Mouse (Mus musculus): ENCODE data around the gene Nmd3.

Gene Nmd3

DNA sequence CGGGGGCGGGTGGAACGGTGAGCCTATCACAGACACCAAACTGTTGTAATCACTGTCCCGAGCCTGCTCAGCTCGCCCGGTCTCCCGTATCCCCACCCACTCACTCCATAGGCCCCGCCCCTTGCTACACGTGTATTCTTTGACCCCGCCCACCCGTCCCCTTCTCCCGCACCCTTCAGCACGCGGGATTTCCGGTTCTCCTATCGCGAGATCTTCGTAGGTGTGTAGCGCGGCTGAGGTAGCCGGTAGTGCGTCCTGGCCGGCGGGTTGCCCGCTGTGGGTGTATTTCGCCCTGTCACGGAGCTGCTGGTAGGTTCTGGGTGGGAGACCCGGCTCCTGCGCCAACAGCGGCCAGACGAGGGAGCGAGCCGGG lies at the start of gene Nmd3:
Nmd3 (plus strand) TSS at position 172 of the 373 bp plus-strand sequence.
- peak; percentile 85 to 96 for DNase-seq

DNA sequence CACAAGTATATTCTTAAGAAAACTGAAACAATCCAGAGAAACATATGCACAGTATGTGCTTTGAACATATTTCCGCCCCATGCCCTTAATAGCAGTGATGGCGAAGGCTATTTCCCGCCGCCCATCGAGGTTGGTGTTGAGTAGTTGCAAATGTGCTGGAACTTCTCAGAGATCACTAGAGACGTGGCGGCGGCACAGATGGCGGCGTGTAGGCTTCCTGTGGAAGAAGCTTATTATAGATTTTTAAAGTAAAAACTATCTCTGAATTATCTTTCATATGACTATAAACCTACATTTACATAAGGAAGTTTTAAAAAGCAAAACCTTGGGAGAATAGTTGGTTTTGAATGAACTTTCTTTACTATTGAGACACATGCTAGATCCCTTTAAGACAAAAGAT lies 48.4 kb upstream of the Nmd3 start:
- no peak for DNase-seq

DNA sequence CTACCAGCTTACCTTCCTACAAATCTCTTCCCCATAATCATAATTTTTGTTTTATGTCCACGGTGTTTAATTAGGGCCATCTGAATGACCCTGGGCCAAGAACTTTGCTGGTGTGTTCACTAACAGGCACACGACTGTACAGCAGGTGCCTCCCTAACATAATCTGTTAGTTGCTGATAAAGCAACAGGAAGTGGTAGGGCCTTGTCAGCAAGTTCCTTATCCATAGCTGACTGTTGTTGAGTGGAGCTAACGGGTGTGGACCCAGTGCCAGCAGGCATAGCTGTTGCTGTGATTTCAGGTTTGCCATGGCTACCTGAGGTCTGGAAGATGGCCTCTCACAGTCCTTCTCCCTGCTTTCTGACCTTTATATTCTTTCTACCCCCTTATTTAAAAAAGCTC lies 47.6 kb upstream of the Nmd3 start:
- DNase-seq, result no peak

DNA sequence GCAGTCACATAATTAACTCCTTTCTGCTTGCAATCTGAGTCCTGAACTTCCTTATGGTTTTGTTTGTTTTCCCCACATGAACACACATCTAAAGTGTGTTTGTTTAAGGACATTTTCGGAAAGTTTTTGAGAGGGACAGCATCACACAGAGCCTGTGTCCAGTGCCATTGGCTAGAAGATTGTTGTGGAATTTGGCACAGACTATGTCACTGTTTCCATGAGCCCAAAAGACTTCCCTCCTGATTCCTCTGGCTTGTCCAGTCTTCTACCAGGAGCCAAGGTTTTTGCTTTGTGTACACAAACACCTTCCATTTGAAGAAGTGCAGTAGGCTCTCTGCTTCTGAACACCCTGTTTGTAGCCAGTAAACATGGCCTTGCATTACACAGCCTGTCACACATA lies 32.0 kb upstream of the Nmd3 start:
- no peak for DNase-seq

DNA sequence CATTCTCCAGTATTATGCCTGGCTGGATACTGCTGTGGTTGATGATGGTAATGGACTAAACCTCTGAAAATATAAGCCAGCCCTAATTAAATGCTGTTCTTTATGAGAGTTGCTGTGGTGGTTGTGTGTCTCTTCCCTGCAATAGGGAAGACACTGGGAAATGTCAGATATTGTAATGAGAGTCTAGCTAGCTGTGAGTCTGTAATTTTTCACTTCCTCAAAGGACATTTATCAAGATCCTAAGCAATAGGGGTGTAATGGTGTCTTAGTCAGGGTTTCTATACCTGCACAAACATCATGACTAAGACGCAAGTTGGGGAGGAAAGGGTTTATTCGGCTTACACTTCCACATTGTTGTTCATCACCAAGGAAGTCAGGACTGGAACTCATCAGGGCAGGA lies 30.8 kb upstream of the Nmd3 start:
- DNase-seq, result no peak

DNA sequence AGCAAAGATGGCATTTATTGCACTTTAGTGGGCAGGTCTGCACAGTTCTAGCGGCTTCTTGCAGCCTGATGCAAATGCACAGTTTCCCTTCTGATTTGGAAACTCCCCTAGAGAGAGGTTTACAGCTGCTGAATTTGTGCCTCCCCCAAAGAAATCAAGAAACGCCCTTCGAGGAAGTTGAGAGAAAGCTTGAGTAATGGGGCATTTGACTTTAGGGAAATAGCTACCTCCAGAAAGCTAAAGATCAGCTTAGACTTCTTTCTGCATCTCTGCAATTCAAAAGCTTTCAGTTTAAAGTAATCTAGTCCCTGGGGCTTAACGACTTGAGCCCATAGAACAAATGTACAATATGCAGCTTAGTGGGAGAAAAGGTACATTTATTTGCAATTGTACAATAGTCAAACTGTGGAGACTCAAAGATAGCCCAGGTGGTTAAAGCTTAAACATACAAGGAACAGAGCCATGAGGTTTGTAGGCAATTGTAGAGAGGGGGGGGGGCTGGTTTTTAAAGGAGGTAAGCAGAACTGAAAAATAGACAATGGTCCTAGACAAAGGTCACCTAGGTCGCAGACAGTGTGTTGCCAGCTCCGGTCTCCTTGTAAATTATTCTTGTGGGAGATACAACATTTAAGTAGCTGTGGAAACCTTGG lies 21.8 kb upstream of the Nmd3 start:
- no peak for DNase-seq

DNA sequence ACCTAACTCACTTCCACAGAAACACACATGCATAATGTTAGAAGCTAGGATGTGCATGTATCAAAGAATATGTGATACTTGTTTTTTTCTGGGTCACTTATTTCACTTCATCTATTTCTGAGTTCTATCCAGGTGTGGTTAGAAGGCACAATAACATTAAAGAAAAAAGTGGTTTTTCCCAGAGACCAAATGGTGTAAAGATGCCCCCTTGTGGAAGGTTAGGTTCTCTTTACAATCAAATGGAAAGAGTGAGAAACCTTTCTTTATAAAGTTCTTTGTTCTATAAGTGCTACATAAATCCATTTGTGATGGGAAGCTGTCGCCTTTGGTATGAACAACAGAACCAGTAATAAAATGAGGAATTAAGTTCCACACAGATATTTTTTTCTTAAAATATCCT lies 19.9 kb upstream of the Nmd3 start:
- no peak for DNase-seq

DNA sequence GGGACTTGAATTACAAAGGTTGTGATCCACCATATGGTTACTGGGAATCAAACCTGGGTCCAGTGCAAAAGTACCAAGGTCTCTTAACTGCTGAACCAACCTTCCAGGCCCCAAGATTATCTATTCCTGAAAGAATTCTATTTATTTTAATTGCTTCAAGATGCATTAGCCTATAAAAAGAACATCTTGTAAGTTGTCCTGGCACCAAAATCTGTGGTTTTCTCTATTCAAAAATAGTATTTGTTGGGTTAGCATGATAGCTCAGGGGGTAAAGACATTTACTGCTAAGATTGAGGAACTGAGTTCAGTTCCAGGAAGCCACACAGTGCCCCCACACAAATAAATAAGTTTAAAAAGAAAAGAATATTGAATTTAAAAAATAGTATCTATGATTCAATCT lies 19.4 kb upstream of the Nmd3 start:
- no peak for DNase-seq

DNA sequence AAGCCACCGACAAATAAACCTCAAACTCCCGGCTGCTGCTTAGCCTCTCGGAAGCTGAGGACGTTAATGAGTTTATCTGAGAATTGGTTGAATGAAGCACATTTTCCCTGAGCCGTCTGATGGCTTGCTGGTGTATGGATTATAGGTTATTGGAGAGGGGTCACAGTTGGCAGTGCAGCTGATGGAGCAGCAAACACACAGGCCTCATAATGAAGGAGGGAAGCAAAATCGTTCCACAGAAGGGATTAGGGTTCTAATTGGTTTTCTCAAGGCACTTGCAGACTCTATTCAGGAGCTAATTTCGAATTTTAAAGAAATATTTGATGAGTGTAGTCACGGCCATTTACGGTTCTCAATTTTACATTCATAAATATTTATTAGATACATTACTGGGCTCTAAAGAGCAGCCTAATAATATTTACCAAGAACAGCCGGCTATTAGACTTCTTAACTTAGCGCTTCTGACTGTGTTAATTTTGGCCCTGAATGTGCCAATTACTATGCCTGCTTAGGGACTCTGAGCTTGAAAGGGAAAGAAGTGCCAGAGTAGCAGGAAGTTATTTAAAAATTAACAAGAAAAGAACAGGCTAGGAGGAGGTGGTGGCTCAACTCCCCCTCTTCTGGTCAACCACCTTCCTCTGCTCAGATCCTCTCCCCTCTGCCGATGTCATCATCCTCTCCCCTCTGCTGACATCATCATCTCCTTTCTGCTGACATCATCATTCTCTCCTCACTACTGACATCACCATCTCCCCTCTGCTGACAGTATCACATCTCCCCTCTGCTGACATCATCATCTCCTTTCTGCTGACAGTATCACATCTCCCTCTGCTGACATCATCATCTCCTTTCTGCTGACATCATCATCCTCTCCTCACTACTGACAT lies 12.5 kb upstream of the Nmd3 start:
- no peak for DNase-seq

DNA sequence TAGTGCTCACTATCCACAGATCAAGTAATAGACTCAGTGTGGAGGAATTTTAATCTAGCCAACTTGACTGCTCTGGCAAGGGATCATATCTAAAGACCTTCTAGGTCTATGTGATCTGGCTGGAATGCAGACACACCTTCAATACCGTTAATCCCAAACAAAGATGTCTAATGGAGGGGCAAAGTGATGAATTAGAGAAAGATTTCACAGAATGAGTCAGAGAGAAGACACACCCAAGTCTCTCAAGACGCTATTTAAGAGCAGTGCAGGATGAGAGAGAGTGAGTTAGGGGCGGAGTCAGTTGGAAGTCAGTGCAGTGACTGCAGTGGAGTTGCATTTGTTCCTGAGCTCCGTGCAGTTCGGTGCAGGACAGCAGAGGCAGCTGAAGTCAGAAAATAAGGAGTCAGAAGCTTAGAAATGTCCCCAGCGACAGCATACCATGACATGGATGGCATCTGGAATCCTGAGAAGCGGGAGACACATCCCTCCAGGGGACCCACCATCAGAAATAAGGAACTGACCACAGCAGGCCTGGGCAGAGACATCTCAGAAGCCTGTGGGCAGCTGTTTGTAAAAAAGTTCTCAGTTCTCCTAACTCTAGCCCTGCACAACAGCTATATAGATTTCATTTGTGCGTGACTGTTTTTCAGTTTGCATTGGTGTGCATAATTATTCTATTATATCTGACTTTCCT lies 9.7 kb upstream of the Nmd3 start:
- no peak for DNase-seq

DNA sequence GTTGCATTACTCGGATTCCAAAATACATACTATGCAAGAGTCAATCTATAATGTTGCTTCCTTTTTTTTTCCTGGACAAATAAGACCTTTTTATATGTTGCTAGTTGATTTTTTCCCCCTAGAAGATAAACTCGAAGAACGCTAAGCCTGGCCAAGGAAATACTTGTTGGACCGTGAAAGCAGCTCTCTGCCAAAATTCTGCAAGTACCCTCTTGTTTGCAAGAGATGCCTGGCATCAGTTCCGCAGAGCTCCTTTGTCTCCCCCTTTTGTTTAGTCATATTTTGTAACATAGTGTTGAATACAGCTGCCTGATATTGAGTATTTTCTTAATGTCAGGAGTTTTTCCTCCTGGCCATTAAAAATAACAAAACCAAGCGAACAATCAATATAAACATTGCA lies 4.3 kb upstream of the Nmd3 start:
- no peak for DNase-seq

DNA sequence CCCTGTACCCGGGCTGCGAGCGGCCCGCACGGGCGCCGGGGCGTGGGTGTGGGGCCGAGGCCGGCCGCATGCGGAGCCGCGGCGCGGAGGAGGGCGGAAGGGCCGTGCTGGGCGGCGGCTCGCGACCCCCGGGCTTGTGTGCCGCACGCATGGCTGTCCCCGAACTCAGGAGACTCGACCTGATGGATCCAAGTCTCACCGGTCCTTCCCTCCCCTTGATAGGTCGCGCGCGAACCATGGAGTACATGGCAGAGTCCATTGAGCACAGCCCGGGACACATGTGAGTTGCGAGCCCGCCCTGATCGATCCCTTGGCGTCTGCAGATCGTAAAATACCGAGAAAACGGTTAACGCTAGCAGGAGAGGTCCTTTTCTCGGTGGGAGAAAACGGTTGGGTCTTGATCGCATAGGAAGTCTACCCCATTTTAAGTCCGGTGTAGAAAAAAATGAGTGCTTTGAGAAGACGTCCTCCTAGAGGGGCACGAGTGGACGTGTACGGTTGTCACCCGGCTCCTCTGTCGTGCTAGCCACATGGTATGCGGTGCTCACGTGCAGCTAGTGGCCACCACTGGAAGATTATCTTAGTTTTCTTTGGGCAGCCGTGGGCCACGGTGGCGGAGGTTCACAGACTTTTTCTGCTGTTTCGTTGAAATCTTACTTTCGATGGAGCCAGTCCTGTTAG lies 542 bp downstream of the Nmd3 start:
- peak; percentile 36 to 39 for DNase-seq

DNA sequence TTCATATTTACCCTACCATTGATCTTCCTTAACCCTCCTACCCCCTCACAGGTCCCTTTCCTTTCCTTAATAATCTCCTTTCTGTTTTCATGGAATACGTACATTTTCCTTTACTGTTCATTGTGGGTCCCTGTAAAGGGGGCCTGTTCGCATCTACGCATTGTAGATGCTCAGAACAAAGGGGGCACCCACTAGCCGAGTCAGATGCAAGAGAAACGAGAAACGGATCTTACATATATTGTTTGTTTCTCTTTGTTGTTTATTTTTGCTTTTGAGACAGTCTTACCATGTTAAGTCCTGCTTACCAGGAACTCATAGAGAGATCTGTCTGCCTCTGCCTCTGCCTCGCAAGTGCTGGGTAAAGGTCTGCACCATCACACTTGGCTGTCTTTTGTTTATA lies 1.4 kb downstream of the Nmd3 start:
- no peak for DNase-seq

DNA sequence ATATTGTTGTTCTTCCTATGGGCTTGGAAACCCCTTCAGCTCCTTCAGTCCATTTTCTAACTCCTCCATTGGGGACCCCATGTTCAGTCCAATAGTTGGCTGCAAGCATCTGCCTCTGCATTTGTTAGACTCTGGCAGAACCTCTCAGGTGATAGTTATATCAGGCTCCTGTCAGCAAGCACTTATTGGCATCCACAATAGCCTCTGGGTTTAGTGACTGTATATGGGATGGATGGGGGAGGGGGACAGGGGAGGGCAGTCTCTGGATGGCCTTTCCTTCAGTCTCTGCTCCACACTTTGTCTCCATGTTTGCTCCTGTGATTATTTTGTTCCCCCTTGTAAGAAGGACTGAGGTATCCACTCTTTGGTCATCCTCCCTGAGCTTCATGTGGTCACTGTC lies 9.1 kb downstream of the Nmd3 start:
- DNase-seq, result no peak

DNA sequence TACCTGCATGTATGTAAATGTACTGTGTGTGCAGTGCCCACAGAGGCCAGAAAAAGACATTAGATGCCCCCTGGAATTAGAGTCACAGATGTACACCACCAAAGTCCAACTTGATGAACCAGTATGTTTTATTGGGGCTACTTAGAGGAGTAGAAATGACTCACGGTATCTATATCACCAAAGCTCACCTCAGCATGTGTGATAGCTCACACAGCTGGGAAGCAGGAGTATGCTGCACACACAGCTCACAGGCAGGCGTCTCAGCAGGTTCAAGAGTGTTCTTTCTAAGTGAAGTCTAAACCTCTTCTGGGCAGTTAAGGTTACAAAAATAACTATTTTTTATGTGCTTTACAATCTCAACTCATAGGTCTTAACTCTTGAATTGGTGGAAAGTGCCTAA lies 12.2 kb downstream of the Nmd3 start:
- no peak for DNase-seq

DNA sequence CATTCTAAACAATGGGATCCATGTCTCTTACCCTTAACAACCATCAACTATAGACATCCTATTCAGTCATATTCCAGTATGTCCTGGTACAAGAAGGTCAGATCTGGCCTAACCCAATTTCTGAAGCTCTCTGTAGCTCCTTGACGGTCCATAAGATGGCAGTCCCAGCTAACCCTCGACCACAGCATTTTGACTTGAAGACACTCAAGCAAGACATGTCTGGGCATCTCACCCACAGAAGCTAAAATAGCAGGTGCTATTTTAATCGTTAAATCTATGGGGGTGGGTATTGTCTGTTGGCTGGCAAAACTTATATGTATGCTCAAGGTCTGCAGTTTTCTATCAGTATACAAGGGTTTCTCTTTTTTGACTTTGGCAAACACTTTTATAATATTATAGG lies 33.4 kb downstream of the Nmd3 start:
- DNase-seq, result peak; percentile 22 to 41

DNA sequence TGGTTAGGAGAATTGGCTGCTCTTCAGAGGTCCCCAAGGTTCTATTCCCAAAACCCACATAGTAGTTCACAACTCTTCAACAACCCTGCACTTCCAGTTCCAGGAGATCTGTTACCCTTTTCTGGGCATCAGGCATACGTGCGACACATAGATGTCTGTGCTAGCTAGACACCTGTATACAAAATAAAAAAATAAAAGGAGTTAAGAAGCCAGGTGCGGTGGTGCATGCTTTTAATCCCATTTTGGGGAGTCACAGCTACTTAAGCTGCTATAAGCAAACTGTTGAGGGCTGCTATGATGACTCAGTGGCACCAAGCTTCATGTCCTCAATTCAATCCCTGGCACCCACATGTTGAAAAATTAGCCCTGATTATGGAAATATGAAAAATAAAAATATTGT lies 34.2 kb downstream of the Nmd3 start:
- DNase-seq, result no peak

DNA sequence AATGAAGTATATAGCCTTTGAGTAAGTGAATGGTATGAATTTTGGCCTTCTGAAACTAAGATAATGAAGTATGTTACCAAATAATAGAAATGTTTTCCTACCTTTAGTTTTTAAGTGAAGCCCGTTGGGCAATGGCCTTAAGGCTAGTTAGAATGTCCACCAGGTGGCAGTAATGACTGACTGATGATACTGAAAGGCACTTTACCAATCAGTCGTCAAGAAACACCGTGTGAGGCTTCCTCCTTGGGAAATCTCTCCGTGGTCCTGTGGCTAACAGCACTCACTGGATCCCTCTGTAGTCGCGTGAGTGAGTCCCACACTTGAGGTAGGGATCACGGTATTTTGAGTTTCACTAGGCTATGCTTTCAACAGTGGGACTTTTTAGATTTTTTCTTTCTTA lies 34.7 kb downstream of the Nmd3 start:
- peak; percentile 67 to 81 for DNase-seq

DNA sequence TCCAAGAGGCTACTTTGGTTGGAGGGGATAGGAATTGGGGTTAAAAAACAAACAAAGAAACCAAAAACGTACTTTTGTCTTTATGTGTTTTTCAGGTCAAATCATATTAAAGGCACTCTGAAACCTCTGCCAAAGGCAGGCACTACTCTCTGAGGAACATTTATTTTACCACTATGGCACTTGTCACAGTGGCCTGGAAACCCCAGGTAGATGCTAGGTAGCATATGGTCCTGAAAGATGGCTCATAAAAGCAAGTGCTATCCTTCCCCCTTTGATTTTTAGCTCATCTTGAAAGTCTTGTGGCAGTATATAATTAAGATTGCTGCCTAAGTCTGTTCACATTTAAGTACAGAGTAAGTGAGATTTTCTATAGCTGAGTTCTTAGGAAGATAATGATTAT lies 35.7 kb downstream of the Nmd3 start:
- DNase-seq, result no peak

DNA sequence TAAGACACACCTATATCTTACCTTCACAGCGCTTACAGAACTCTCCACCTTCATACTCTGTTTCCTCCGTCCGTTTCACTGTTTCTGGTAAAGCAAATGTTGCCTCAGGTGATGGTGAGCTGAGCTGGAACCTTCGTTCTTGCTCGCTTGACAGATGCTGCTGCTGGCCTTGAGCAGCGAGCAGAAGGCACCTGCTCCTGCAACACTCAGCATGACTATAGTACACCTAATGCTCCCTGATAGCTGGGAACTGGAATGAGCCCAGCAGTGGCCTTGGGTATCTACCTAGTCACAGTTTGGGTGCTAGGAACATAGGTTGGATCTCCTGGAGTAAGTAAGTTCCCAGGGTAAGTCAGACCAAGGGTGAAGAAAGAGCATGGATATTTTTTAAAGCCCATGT lies 38.3 kb downstream of the Nmd3 start:
- peak; percentile 30 to 46 for DNase-seq

DNA sequence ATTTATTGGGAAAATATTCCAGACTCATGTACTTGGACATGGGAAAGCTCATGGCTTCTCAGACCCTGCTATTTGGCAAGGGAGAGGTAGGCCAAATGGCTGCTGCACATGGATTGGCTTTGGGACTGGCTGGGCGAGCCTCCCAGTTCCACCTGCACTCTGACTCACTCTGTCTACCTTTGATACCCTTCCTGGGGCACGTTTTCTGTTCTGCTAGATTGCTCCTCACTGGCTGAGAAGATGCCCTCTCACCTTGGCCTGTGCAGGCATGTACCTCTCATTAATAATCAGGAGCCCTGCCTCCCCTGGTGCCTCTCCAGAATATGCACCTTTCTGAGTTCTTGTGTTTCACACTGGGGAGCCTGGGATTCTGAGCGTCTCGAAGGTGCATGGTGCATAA lies 39.4 kb downstream of the Nmd3 start:
- DNase-seq, result peak; percentile 56 to 64

DNA sequence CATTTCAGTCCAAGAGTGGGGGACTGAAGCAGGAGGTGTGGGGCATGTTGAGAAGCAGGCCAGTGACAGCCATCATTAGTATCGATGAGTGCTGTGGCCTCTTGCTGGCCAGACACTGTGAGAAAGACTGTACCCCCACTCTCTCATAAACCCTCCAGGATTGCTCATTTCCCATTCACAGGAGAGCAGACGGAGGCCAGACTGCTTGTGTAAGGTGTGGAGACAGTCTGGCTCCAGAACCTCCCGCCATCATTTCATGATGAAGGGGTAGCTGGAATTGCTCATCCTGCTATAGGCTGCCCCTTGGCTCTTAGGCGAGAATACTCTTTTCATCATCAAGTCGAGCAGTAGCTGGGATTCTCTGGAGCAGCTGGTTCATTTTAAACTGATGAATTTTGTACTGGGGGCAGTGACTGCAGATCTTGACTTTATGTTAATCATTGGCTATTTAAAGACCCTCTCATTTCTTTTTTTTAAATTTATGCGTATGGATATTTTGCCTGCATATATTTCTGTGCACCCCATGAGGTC lies 41.1 kb downstream of the Nmd3 start:
- DNase-seq, result no peak
